Mouse (Mus musculus): ENCODE measurements around the gene Cmip. TPM values are rescaled to one million over a fixed set of nuclear protein-coding genes. Genes with fewer than 3 reads are reported as not detected.

Gene Cmip
- polyA plus RNA-seq, 1 experiment from 2014 or later = 47.1 TPM

DNA sequence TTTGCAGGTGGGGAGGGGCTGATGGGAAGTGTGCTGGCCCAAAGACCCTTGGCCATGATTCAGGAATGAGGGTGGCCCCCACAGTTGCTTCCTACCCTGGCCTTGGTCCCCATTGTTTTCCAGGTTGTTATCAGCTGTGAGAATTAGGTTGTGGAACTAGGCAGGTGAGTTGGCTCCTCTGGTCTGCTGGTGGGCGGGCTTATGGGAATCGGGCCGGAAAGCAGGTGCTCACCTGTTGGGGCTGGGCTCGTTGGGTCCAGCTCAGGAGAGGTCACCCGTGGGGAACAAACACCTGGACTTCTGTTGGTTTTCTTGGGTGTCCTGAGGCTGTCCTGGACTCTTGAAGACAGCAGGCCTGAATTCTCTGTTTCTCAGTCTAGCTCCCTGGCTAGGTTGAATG is 8.2 kb downstream of the Cmip start:
- no peak overlapping the region for H3K4me3 ChIP-seq (ENCODE audit: low read depth, low read length)
- peaks cover 23% of the 10 kb centered on the region for H3K4me1 ChIP-seq (replicated peaks; ENCODE audit: control insufficient read depth, insufficient read depth, low read length)
- no peak overlapping the region for H3K4me2 ChIP-seq (replicated peaks; ENCODE audit: low read depth)
- no peak for ATAC-seq
- 0 out of 2 replicates have a peak overlapping the region, but pooled peaks have one; percentile 41 for H3K27ac ChIP-seq (ENCODE audit: low read depth, low read length)
- WGBS = 38% methylated on average over 5 of the region's 5 CpGs
- TF ChIP-seq CTCF (IDR thresholded peaks at IDR 0.05; ENCODE audit: low read depth) = no peak
- H3K27me3 ChIP-seq (replicated peaks; ENCODE audit: control insufficient read depth, insufficient read depth, low read length) = no peaks in the 10 kb centered on the region
- H3K9ac ChIP-seq (ENCODE audit: low read depth, low read length) = no peak overlapping the region
- H3K9me3 ChIP-seq (ENCODE audit: control insufficient read depth) = no peaks in the 10 kb centered on the region
- H3K36me3 ChIP-seq (ENCODE audit: control insufficient read depth, insufficient read depth) = no peaks in the 10 kb centered on the region

DNA sequence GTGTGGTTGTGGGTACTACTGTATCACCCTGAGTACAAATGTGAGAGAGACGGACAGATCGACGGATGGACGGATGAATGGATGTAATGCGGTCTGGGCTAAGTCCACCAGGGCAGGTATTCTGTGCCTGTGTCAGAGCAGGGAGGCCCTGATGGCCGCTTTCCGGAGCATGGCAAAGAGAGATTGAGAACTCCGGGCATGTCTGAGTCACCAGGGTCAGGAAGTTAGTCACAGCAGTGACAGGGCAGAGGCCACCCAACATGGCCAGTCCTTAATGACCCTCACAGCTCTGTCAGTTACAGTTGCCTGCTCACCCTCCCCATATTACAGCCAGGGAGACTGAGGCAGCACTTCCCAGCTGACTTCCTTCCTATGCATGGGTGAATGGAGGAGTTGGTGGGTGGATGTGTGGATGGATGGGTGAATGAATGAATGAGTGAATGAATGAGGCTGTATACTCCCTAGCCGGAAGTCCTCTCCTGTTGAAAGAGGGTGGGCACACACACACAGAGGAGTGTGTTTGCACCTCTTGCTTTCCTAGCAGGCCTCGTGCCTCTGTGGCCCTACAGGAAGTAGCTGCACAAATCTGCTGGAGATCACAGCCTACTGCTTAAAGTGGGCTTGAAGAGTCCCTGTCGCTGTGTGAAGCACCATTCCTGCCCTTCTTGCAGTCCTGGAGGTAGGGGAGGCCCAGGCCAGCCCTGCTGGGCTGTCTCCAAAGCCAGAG is 10.7 kb downstream of the Cmip start:
- no peaks in the 10 kb centered on the region for H3K27me3 ChIP-seq (replicated peaks; ENCODE audit: control insufficient read depth, insufficient read depth, low read length)
- H3K9me3 ChIP-seq (ENCODE audit: control insufficient read depth) = no peaks in the 10 kb centered on the region
- H3K27ac ChIP-seq (ENCODE audit: low read depth, low read length) = peak overlapping the region; percentile 41
- TF ChIP-seq CTCF (IDR thresholded peaks at IDR 0.05; ENCODE audit: low read depth) = no peak
- H3K36me3 ChIP-seq (ENCODE audit: control insufficient read depth, insufficient read depth) = peaks cover under 1% of the 10 kb centered on the region; the same call in 1 of the 2 replicates
- ATAC-seq = peak; percentile 62; the same call in 1 of the 2 replicates
- H3K4me1 ChIP-seq (replicated peaks; ENCODE audit: control insufficient read depth, insufficient read depth, low read length) = peaks cover 7% of the 10 kb centered on the region
- no peak overlapping the region for H3K4me3 ChIP-seq (ENCODE audit: low read depth, low read length)
- H3K9ac ChIP-seq (ENCODE audit: low read depth, low read length) = no peak overlapping the region
- H3K4me2 ChIP-seq (replicated peaks; ENCODE audit: low read depth) = no peak overlapping the region; the same call in 1 of the 2 replicates
- WGBS = 63% methylated on average over 11 of the region's 11 CpGs

DNA sequence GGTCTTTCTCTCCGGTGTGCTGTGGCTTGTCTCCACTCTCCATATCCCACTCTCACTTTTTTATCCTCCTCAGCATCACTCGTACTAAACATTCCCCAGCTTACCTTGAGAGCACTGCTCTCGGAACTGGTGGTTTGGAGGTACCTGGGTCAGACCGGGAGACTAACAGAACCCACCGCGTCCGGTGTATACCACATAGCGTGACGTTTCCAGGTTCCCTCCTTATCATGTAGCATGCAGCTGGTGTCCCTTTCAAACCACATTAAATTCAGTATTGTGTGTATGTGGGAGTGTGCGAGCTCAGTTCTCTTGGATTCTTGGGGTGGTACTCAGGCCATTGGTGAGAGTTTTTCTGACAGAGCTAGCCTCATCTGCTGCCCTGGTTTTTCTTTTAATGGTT is 21.4 kb downstream of the Cmip start:
- H3K4me2 ChIP-seq (replicated peaks; ENCODE audit: low read depth) = no peak overlapping the region
- H3K9me3 ChIP-seq (ENCODE audit: control insufficient read depth) = no peaks in the 10 kb centered on the region
- no peak overlapping the region for H3K9ac ChIP-seq (ENCODE audit: low read depth, low read length)
- H3K4me1 ChIP-seq (replicated peaks; ENCODE audit: control insufficient read depth, insufficient read depth, low read length) = peaks cover 13% of the 10 kb centered on the region
- no peak for ATAC-seq
- no peak overlapping the region; the same call in 1 of the 2 replicates for H3K27ac ChIP-seq (ENCODE audit: low read depth, low read length)
- peaks cover 6% of the 10 kb centered on the region; the same call in 1 of the 2 replicates for H3K36me3 ChIP-seq (ENCODE audit: control insufficient read depth, insufficient read depth)
- no peak overlapping the region for H3K4me3 ChIP-seq (ENCODE audit: low read depth, low read length)
- 86% methylated on average over 10 of the region's 10 CpGs for WGBS
- no peaks in the 10 kb centered on the region for H3K27me3 ChIP-seq (replicated peaks; ENCODE audit: control insufficient read depth, insufficient read depth, low read length)
- TF ChIP-seq CTCF (IDR thresholded peaks at IDR 0.05; ENCODE audit: low read depth) = no peak

DNA sequence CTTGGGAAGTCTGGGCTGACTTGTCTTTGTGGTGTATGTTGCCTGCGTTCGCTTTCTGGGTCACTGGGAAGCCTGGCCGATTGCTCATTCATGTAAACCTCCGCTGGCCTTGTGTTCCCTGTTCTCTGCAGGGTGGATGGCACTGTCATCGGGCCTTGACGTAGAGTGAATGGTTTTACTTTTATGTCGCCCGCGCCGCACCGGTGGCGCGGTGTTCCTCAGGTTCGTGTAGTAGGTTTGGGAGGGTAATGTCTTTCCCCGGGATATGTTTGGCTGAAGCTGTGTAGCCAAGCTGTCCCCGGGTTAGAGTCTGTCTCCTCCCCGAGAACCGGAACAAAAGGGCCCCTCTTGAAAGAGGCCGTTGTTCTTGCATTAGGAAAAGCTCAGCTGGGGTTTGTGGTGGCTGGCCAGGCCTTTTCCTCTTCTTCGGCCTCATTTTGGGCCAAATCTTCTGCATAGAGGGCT is 21.8 kb downstream of the Cmip start:
- TF ChIP-seq CTCF (IDR thresholded peaks at IDR 0.05; ENCODE audit: low read depth) = no peak
- H3K27ac ChIP-seq (ENCODE audit: low read depth, low read length) = peak overlapping the region; percentile 15; the same call in 1 of the 2 replicates
- ATAC-seq = no peak
- H3K4me2 ChIP-seq (replicated peaks; ENCODE audit: low read depth) = no peak overlapping the region
- no peak overlapping the region for H3K4me3 ChIP-seq (ENCODE audit: low read depth, low read length)
- H3K9me3 ChIP-seq (ENCODE audit: control insufficient read depth) = no peaks in the 10 kb centered on the region
- 64% methylated on average over 20 of the region's 20 CpGs for WGBS
- no peak overlapping the region for H3K9ac ChIP-seq (ENCODE audit: low read depth, low read length)
- H3K4me1 ChIP-seq (replicated peaks; ENCODE audit: control insufficient read depth, insufficient read depth, low read length) = peaks cover 13% of the 10 kb centered on the region
- peaks cover 2% of the 10 kb centered on the region; the same call in 1 of the 2 replicates for H3K36me3 ChIP-seq (ENCODE audit: control insufficient read depth, insufficient read depth)
- no peaks in the 10 kb centered on the region for H3K27me3 ChIP-seq (replicated peaks; ENCODE audit: control insufficient read depth, insufficient read depth, low read length)

DNA sequence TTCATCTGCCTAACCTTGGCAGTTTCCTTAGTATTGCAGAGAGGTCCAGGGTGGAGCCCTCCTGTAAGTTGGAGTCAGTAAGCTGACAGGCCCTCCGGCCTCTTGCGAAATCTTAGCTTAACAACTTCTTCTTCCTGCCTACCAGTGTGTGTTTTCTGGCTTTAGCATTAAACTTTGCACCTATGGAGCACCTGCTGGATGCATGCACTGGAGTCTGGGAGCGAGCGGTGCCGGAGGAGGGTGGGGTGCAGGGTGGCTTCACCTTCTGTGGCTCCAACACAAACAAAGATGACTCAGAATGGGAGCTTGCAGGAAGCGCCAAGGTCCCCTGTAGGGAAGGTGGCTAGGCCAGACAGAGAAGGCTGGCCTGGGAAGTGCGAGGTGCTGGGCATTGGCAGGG is 23.6 kb downstream of the Cmip start:
- peak; percentile 96 for ATAC-seq
- no peak for TF ChIP-seq CTCF (IDR thresholded peaks at IDR 0.05; ENCODE audit: low read depth)

DNA sequence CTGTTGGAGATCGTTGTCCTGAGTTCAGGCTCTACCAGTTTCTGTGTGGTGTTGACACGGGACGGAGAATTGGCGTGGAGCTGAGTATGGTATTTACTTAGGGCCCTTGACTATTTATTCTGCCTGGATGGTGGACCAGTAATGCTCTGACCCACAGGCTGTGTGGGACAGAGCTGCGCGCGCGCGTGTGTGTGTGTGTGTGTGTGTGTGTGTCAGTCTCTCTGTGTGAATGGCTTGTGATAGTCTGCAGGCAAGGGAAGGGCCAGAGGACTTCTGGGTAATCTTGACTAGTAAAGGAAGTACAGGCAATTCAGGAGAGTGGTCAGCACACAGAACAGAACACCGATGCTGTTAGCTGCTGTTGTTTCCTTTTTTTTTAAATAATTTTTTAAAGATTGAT is 24.8 kb downstream of the Cmip start:
- Histone ChIP-seq H3K36me3 (ENCODE audit: control insufficient read depth, insufficient read depth) (peaks cover 21% of the 10 kb centered on the region), H3K27ac (ENCODE audit: low read depth, low read length) (peak overlapping the region; percentile 70), H3K4me2 (replicated peaks; ENCODE audit: low read depth) (peak overlapping the region; percentile 35; the same call in 1 of the 2 replicates), H3K9ac (ENCODE audit: low read depth, low read length) (no peak overlapping the region), H3K9me3 (ENCODE audit: control insufficient read depth) (no peaks in the 10 kb centered on the region), H3K4me3 (ENCODE audit: low read depth, low read length) (no peak overlapping the region), H3K27me3 (replicated peaks; ENCODE audit: control insufficient read depth, insufficient read depth, low read length) (no peaks in the 10 kb centered on the region), H3K4me1 (replicated peaks; ENCODE audit: control insufficient read depth, insufficient read depth, low read length) (peaks cover 16% of the 10 kb centered on the region)
- ATAC-seq = no peak
- WGBS = 60% methylated on average over 10 of the region's 10 CpGs
- TF ChIP-seq CTCF (IDR thresholded peaks at IDR 0.05; ENCODE audit: low read depth) = no peak

More for the DNA sequence above, 23.6 kb downstream of the Cmip start:
- peaks cover 9% of the 10 kb centered on the region; the same call in 1 of the 2 replicates for H3K36me3 ChIP-seq (ENCODE audit: control insufficient read depth, insufficient read depth)
- 32% methylated on average over 7 of the region's 7 CpGs for WGBS
- peaks cover 16% of the 10 kb centered on the region for H3K4me1 ChIP-seq (replicated peaks; ENCODE audit: control insufficient read depth, insufficient read depth, low read length)
- H3K27ac ChIP-seq (ENCODE audit: low read depth, low read length) = peak overlapping the region; percentile 82
- no peaks in the 10 kb centered on the region for H3K9me3 ChIP-seq (ENCODE audit: control insufficient read depth)
- H3K4me3 ChIP-seq (ENCODE audit: low read depth, low read length) = no peak overlapping the region
- no peak overlapping the region for H3K9ac ChIP-seq (ENCODE audit: low read depth, low read length)
- peak overlapping the region; percentile 18; the same call in 1 of the 2 replicates for H3K4me2 ChIP-seq (replicated peaks; ENCODE audit: low read depth)
- no peaks in the 10 kb centered on the region for H3K27me3 ChIP-seq (replicated peaks; ENCODE audit: control insufficient read depth, insufficient read depth, low read length)
